Mouse (Mus musculus) limb, embryonic 12.5 days (tissue): ENCODE results near the gene Zdhhc9. TPM values are rescaled to one million over a fixed set of nuclear protein-coding genes. Genes with fewer than 3 reads are reported as not detected.

Experiments
- ATAC-seq: fragments of 200-750 bp; cut with Nextera tagmentation; 2 replicates; pipeline ENCODE4 v1.8.0; 2017; ENCODE audit warnings: low read depth, moderate TSS enrichment; ENCODE audit not compliant: insufficient number of reproducible peaks, insufficient read depth, low FRiP score, low TSS enrichment
- H3K27ac ChIP-seq: fragments of 300-500 bp; sonication (generic); 2 replicates; pipeline ENCODE4 v1.5.1; 2016; ENCODE audit warnings: mild to moderate bottlenecking, moderate library complexity
- H3K27me3 ChIP-seq: fragments of 300-500 bp; sonication (generic); 2 replicates; pipeline ENCODE4 v1.6.1; 2016; ENCODE audit warnings: mild to moderate bottlenecking, moderate library complexity
- H3K36me3 ChIP-seq: fragments of 300-500 bp; sonication (generic); 2 replicates; pipeline ENCODE4 v1.6.1; 2016; ENCODE audit warnings: mild to moderate bottlenecking, moderate library complexity
- H3K4me1 ChIP-seq: fragments of 300-500 bp; sonication (generic); replicated peaks from 2 replicates; pipeline ENCODE4 v1.6.1; 2016
- H3K4me2 ChIP-seq: fragments of 300-500 bp; sonication (generic); 2 replicates; pipeline ENCODE4 v1.6.1; 2016; ENCODE audit warnings: mild to moderate bottlenecking, moderate library complexity
- H3K4me3 ChIP-seq: fragments of 300-500 bp; sonication (generic); replicated peaks from 2 replicates; pipeline ENCODE4 v1.5.1; 2016; ENCODE audit warnings: mild to moderate bottlenecking
- H3K9ac ChIP-seq: fragments of 300-500 bp; sonication (generic); replicated peaks from 2 replicates; pipeline ENCODE4 v1.6.1; 2016; ENCODE audit warnings: mild to moderate bottlenecking, moderate library complexity
- H3K9me3 ChIP-seq: fragments of 300-500 bp; sonication (generic); 2 replicates; pipeline ENCODE4 v1.6.1; 2016; ENCODE audit warnings: mild to moderate bottlenecking, moderate library complexity
- WGBS: fragments of 180-500 bp; shearing (Covaris S2); methylation state at CpG from one replicate; pipeline ENCODE4 v1.1.7; 2016; 5-methylcytosine and 5-hydroxymethylcytosine counted together
- polyA plus RNA-seq: library from polyadenylated mRNA; unstranded; fragments of >200 nt; fragmentation: Nextera tagmentation; extraction: Ambion mirVana; gene quantifications from 2 replicates; pipeline ENCODE4 v1.2.1, GENCODE M21; 2016

Gene Zdhhc9
- polyA plus RNA-seq, 1 experiment from 2014 or later: 3.9 TPM

DNA sequence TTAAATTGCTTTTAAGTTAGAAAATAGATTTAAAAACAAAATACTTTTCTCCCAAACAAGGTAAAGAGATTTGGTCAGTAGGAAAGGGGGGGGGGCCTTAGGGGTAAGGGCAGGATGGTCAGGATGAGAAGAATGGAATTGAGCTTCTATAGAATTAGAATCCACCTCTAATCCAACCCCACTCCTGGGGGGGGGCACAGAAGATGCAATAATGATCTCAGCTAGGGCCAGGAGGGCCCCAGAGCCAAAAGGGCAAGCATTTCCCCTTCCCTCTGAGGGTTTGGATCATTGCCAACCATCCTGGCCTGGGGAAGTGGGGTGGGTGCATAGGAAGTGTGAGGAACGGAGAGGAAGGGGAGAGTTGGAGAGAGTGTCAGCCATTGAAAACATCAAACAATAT lies 38.3 kb downstream of the Zdhhc9 start:
- Histone ChIP-seq H3K36me3 (peaks cover 10% of the 10 kb centered on the region), H3K27me3 (no peaks in the 10 kb centered on the region), H3K4me1 (no peaks in the 10 kb centered on the region; the same call in 1 of the 2 replicates), H3K27ac (no peak overlapping the region), H3K9ac (no peak overlapping the region), H3K9me3 (0 out of 2 replicates have a peak, but pooled peaks cover 3% of the 10 kb centered on the region), H3K4me2 (no peak overlapping the region), H3K4me3 (no peak overlapping the region)
- WGBS: 30% methylated on average over 1 of the region's 1 CpGs
- ATAC-seq: no peak

- WGBS: 61% methylated on average over 1 of the region's 1 CpGs
- Histone ChIP-seq H3K4me3 (no peak overlapping the region), H3K4me2 (no peak overlapping the region), H3K36me3 (peaks cover 6% of the 10 kb centered on the region; the same call in 1 of the 2 replicates), H3K9me3 (no peaks in the 10 kb centered on the region), H3K9ac (no peak overlapping the region), H3K27me3 (no peaks in the 10 kb centered on the region), H3K27ac (no peak overlapping the region), H3K4me1 (no peaks in the 10 kb centered on the region; the same call in 1 of the 2 replicates)
- ATAC-seq: no peak
Measured at GRCm38 (mm10) chrX:48169892-48170291, 38.8 kb downstream of the Zdhhc9 start.

GRCm38 (mm10) chrX:48158229-48158919 lies 50.3 kb downstream of the Zdhhc9 start:
- Histone ChIP-seq H3K36me3 (no peaks in the 10 kb centered on the region), H3K9ac (no peak overlapping the region), H3K9me3 (no peaks in the 10 kb centered on the region), H3K4me2 (no peak overlapping the region), H3K27me3 (peaks cover 4% of the 10 kb centered on the region; the same call in 1 of the 2 replicates), H3K4me3 (no peak overlapping the region), H3K4me1 (no peaks in the 10 kb centered on the region), H3K27ac (no peak overlapping the region)
- no peak for ATAC-seq
- WGBS: 91% methylated on average over 11 of the region's 11 CpGs

DNA sequence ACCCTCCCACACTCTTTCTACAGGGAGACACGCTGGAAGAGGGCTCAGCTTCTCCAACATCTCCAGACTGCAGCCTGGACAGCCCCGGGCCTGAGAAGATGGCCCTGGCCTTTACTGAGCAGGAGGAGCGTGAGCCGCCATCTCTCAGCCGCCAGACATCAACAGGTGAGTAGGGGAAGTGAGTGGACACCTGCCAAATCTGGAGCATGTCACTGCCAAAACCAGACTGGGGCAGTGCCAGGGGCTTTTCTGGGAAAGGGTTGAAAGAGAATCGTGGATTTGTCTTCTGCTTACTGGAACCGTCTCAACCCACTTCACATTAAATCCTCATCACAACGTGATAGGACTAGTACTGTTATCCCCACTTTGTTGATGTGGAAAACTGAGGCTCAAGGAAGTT lies 51.3 kb downstream of the Zdhhc9 start:
- no peak overlapping the region for H3K4me3 ChIP-seq
- no peak overlapping the region for H3K9ac ChIP-seq
- H3K27ac ChIP-seq: no peak overlapping the region
- peaks cover 4% of the 10 kb centered on the region; the same call in 1 of the 2 replicates for H3K27me3 ChIP-seq
- no peaks in the 10 kb centered on the region for H3K36me3 ChIP-seq
- H3K4me1 ChIP-seq: no peaks in the 10 kb centered on the region
- no peak for ATAC-seq
- H3K9me3 ChIP-seq: no peaks in the 10 kb centered on the region
- WGBS: 87% methylated on average over 8 of the region's 8 CpGs
- no peak overlapping the region for H3K4me2 ChIP-seq

GRCm38 (mm10) chrX:48155489-48155888 lies 53.2 kb downstream of the Zdhhc9 start:
- Histone ChIP-seq H3K4me2 (no peak overlapping the region), H3K36me3 (no peaks in the 10 kb centered on the region), H3K4me1 (no peaks in the 10 kb centered on the region), H3K27ac (no peak overlapping the region), H3K9me3 (no peaks in the 10 kb centered on the region), H3K4me3 (no peak overlapping the region), H3K9ac (no peak overlapping the region), H3K27me3 (peaks cover 4% of the 10 kb centered on the region; the same call in 1 of the 2 replicates)
- ATAC-seq: no peak
- WGBS: 89% methylated on average over 6 of the region's 6 CpGs

DNA sequence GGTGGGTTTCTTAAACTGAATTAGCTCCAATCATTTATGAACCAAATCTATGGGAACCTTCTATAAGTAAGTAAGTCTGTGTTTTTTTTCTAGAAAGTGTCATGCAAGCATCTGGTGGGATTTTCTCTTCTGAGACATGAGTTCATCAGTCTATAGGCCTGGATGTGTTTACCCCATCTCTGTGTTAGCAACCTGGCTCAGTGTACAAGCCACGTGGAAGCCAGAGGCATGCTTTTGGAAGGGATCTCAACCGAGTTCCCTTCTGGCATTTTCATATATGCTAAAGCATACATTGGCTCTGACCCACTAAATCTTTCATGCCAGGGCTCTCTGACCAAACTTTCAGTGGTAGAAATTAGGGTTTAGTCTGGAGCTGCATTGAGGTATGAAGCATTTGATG lies 54.7 kb downstream of the Zdhhc9 start:
- Histone ChIP-seq H3K36me3 (no peaks in the 10 kb centered on the region), H3K9me3 (no peaks in the 10 kb centered on the region), H3K4me2 (no peak overlapping the region), H3K4me3 (no peak overlapping the region), H3K27me3 (peaks cover 4% of the 10 kb centered on the region; the same call in 1 of the 2 replicates), H3K9ac (no peak overlapping the region), H3K4me1 (no peaks in the 10 kb centered on the region), H3K27ac (no peak overlapping the region)
- ATAC-seq: no peak
- 61% methylated on average over 2 of the region's 2 CpGs for WGBS

DNA sequence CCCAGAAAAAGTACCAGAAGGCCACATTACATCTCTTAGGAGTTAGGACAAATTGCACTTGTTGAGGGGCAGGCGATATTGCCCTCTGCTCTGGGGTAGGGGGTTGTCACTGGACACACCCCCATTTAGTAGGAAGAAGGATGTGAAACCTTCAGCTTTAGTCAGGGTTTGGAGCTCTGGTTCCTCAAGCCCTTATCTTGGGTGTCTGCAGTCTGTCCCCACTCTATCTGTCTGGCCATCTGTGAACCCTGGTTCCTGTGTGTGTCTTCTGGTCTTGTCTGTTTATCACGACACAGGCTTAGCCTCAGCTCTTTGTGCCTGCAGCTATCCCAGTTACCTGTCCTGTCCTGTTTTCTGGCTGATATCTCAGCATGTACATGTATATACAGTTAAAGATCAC lies 55.3 kb downstream of the Zdhhc9 start:
- WGBS: 78% methylated on average over 2 of the region's 2 CpGs
- H3K9ac ChIP-seq: no peak overlapping the region
- no peak overlapping the region for H3K4me2 ChIP-seq
- H3K4me3 ChIP-seq: no peak overlapping the region
- no peak for ATAC-seq
- H3K36me3 ChIP-seq: no peaks in the 10 kb centered on the region
- peaks cover 4% of the 10 kb centered on the region; the same call in 1 of the 2 replicates for H3K27me3 ChIP-seq
- no peaks in the 10 kb centered on the region for H3K9me3 ChIP-seq
- H3K27ac ChIP-seq: no peak overlapping the region
- no peaks in the 10 kb centered on the region for H3K4me1 ChIP-seq

GRCm38 (mm10) chrX:48152106-48152505 lies 56.6 kb downstream of the Zdhhc9 start:
- WGBS: 83% methylated on average over 7 of the region's 7 CpGs
- H3K27me3 ChIP-seq: peaks cover 4% of the 10 kb centered on the region; the same call in 1 of the 2 replicates

GRCm38 (mm10) chrX:48147741-48148186 lies 60.9 kb downstream of the Zdhhc9 start:
- Histone ChIP-seq H3K4me3 (no peak overlapping the region), H3K27me3 (no peaks in the 10 kb centered on the region; the same call in 1 of the 2 replicates), H3K36me3 (no peaks in the 10 kb centered on the region), H3K9ac (no peak overlapping the region), H3K4me2 (no peak overlapping the region), H3K9me3 (no peaks in the 10 kb centered on the region), H3K27ac (no peak overlapping the region), H3K4me1 (no peaks in the 10 kb centered on the region)
- 82% methylated on average over 7 of the region's 7 CpGs for WGBS
- no peak for ATAC-seq

More at GRCm38 (mm10) chrX:48152106-48152505, 56.6 kb downstream of the Zdhhc9 start:
- Histone ChIP-seq H3K9me3 (no peaks in the 10 kb centered on the region), H3K27ac (no peak overlapping the region), H3K4me2 (no peak overlapping the region), H3K36me3 (no peaks in the 10 kb centered on the region), H3K4me1 (no peaks in the 10 kb centered on the region), H3K9ac (no peak overlapping the region), H3K4me3 (no peak overlapping the region)
- ATAC-seq: no peak

GRCm38 (mm10) chrX:48147226-48147625 lies 61.5 kb downstream of the Zdhhc9 start:
- ATAC-seq: no peak
- no peaks in the 10 kb centered on the region; the same call in 1 of the 2 replicates for H3K27me3 ChIP-seq
- H3K9ac ChIP-seq: no peak overlapping the region
- H3K36me3 ChIP-seq: no peaks in the 10 kb centered on the region
- H3K9me3 ChIP-seq: no peaks in the 10 kb centered on the region
- H3K27ac ChIP-seq: no peak overlapping the region
- WGBS: 83% methylated on average over 2 of the region's 2 CpGs
- no peak overlapping the region for H3K4me3 ChIP-seq
- no peak overlapping the region for H3K4me2 ChIP-seq
- H3K4me1 ChIP-seq: no peaks in the 10 kb centered on the region

DNA sequence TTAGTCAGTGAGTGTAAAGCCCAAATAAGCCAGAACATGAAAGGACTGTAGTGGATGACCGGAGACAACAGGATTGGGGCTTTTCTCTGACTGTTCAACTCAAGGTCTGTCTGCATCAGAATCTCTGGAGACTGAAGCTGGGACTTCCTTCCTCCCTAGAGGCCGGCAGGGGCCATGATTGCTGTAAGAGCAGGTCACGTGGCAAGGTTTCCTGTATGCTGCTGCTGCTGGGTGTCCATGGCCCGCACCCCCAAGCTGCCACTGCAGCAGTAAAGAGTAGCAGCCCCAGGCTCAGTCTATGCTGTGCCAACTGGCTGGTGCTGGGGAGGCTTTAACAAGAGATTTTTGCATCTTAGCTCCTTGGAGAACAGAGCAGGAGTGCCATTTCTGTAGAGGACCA lies 62.4 kb downstream of the Zdhhc9 start, which contains the start of gene Sash3:
Sash3 (plus strand) TSS at position 175 of the 400 bp plus-strand sequence.
- WGBS: 83% methylated on average over 4 of the region's 4 CpGs
- H3K36me3 ChIP-seq: no peaks in the 10 kb centered on the region
- H3K4me2 ChIP-seq: no peak within 1 kb of the TSS
- no peak for ATAC-seq
- H3K9ac ChIP-seq: no peak within 1 kb of the TSS
- H3K4me3 ChIP-seq: no peak within 1 kb of the TSS
- no peaks in the 10 kb centered on the region for H3K9me3 ChIP-seq
- H3K27ac ChIP-seq: no peak within 1 kb of the TSS
- no peaks in the 10 kb centered on the region for H3K4me1 ChIP-seq
- no peaks in the 10 kb centered on the region; the same call in 1 of the 2 replicates for H3K27me3 ChIP-seq
